Mouse (Mus musculus) midbrain, embryonic 16.5 days (tissue): ENCODE data around the gene Arpc4. TPM values are rescaled to one million over a fixed set of nuclear protein-coding genes. Genes with fewer than 3 reads are reported as not detected.

Experiments
- ATAC-seq: fragments of 200-750 bp; cut with Nextera tagmentation; 2 replicates; pipeline ENCODE4 v1.8.0; 2017; ENCODE audit warnings: moderate TSS enrichment
- H3K27ac ChIP-seq: fragments of 300-500 bp; sonication (generic); 2 replicates; pipeline ENCODE4 v1.5.1; 2014; ENCODE audit warnings: mild to moderate bottlenecking, low read length, mixed read lengths
- H3K27me3 ChIP-seq: fragments of 300-500 bp; sonication (generic); 2 replicates; pipeline ENCODE4 v1.6.1; 2014; ENCODE audit warnings: low read depth, low read length, mixed read lengths; ENCODE audit not compliant: control insufficient read depth, insufficient read depth
- H3K36me3 ChIP-seq: fragments of 300-500 bp; sonication (generic); 2 replicates; pipeline ENCODE4 v1.6.1; 2014; ENCODE audit warnings: mild to moderate bottlenecking, low read length, moderate library complexity, mixed read lengths; ENCODE audit not compliant: control insufficient read depth, insufficient read depth
- H3K4me1 ChIP-seq: fragments of 300-500 bp; sonication (generic); 2 replicates; pipeline ENCODE4 v1.6.1; 2014; ENCODE audit warnings: mild to moderate bottlenecking, low read length, mixed read lengths; ENCODE audit not compliant: control insufficient read depth, insufficient read depth
- H3K4me2 ChIP-seq: fragments of 300-500 bp; sonication (generic); 2 replicates; pipeline ENCODE4 v1.6.1; 2014; ENCODE audit warnings: mild to moderate bottlenecking, low read length, mixed read lengths
- H3K4me3 ChIP-seq: fragments of 300-500 bp; sonication (generic); 2 replicates; pipeline ENCODE4 v1.5.1; 2014; ENCODE audit warnings: low read depth, mild to moderate bottlenecking, low read length, moderate library complexity, mixed read lengths
- H3K9ac ChIP-seq: fragments of 300-500 bp; sonication (generic); 2 replicates; pipeline ENCODE4 v1.6.1; 2014; ENCODE audit warnings: low read depth, low read length, mixed read lengths
- H3K9me3 ChIP-seq: fragments of 300-500 bp; sonication (generic); replicated peaks from 2 replicates; pipeline ENCODE4 v1.6.1; 2014; ENCODE audit warnings: mild to moderate bottlenecking, low read length, mixed read lengths; ENCODE audit not compliant: control insufficient read depth, poor library complexity, severe bottlenecking
- WGBS: fragments of 180-500 bp; shearing (Covaris S2); extraction: QIAGEN DNeasy Blood & Tissue Kit; methylation state at CpG from one replicate; pipeline ENCODE4 v1.1.7; 2014; 5-methylcytosine and 5-hydroxymethylcytosine counted together
- polyA plus RNA-seq: library from polyadenylated mRNA; unstranded; fragments of >200 nt; fragmentation: Nextera tagmentation; extraction: Ambion mirVana; gene quantifications from 2 replicates; pipeline ENCODE4 v1.2.1, GENCODE M21; 2015

The Arpc4 gene
- polyA plus RNA-seq, 1 experiment from 2014 or later, result 475 TPM

- Histone ChIP-seq H3K27me3 (no peaks in the 10 kb centered on the region), H3K9me3 (no peaks in the 10 kb centered on the region), H3K27ac (no peak overlapping the region), H3K36me3 (no peaks in the 10 kb centered on the region), H3K4me3 (no peak overlapping the region), H3K9ac (no peak overlapping the region), H3K4me2 (no peak overlapping the region), H3K4me1 (no peaks in the 10 kb centered on the region)
- WGBS, result 92% methylated on average over 16 of the region's 16 CpGs
- no peak for ATAC-seq
These were observed 50.1 kb downstream of the Arpc4 start for GRCm38 (mm10) chr6:113428006-113428405.

DNA sequence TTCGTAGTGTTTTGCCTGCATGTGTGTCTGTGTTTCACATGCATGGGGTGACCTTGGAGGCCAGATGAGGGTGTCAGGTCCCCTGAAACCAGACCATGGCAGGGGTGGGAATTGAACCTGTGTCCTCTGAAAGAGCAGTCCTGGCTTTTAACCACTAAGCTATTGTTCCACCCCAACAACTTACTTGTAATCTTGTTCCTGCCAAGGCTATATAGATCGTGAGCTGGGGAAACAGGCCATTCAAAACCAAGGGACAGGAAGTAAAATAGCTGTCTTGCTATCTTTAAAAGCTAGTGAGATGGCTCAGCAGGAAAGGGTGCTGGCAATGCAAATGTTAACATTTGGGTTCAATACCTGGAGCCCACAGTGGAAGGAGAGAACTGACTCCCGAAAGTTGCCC lies 52.0 kb downstream of the Arpc4 start:
- Histone ChIP-seq H3K4me2 (no peak overlapping the region), H3K27me3 (no peaks in the 10 kb centered on the region), H3K27ac (no peak overlapping the region), H3K4me3 (no peak overlapping the region), H3K36me3 (no peaks in the 10 kb centered on the region), H3K9ac (no peak overlapping the region), H3K9me3 (no peaks in the 10 kb centered on the region), H3K4me1 (no peaks in the 10 kb centered on the region)
- ATAC-seq, result no peak
- 79% methylated on average over 3 of the region's 3 CpGs for WGBS

DNA sequence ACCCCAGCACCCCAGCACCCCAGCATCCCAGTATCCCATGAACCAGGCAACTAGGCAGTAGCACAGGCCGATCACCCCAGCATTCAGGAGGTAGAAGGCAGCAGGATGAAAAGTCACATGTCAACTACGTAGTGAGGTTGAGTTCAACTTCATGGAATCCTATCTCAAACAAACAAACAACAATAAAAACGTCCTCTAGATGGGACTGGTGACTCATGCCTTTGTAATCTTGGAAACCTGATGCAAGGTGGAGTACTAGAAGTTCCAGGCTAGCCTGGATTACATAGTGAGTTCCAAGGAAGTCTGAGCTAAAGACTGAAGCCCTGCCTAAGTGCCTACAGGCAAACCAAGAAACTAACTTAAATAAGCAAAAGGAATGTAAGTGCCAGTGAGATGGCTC lies 52.9 kb downstream of the Arpc4 start:
- no peaks in the 10 kb centered on the region for H3K36me3 ChIP-seq
- H3K4me2 ChIP-seq, result no peak overlapping the region
- no peak overlapping the region for H3K9ac ChIP-seq
- H3K4me1 ChIP-seq, result no peaks in the 10 kb centered on the region
- no peaks in the 10 kb centered on the region for H3K27me3 ChIP-seq
- WGBS, result 59% methylated on average over 3 of the region's 3 CpGs
- no peak overlapping the region for H3K4me3 ChIP-seq
- H3K9me3 ChIP-seq, result no peaks in the 10 kb centered on the region
- H3K27ac ChIP-seq, result no peak overlapping the region
- ATAC-seq, result no peak

DNA sequence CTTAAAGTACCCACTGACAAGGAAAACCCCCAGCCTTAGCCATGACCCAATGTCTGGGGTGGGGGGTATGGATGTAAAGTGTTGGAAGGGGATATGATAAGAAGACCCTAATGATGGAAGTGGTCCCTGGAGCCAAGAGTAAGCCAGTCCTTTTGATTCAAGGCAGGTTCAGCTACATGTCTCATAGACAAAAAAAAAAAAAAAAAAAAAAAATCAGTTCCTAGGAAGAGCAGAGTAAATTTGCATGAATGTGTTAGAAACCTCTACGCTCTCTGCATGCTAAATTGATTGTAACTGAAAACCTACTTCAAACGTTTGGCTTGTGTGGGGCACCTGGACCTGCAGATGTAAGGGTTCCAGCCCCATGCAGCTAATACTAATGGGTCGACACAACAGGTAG lies 53.9 kb downstream of the Arpc4 start:
- Histone ChIP-seq H3K27me3 (no peaks in the 10 kb centered on the region), H3K9ac (no peak overlapping the region), H3K9me3 (no peaks in the 10 kb centered on the region), H3K27ac (no peak overlapping the region), H3K36me3 (no peaks in the 10 kb centered on the region), H3K4me1 (no peaks in the 10 kb centered on the region), H3K4me3 (no peak overlapping the region), H3K4me2 (no peak overlapping the region)
- no peak for ATAC-seq
- 59% methylated on average over 3 of the region's 3 CpGs for WGBS

DNA sequence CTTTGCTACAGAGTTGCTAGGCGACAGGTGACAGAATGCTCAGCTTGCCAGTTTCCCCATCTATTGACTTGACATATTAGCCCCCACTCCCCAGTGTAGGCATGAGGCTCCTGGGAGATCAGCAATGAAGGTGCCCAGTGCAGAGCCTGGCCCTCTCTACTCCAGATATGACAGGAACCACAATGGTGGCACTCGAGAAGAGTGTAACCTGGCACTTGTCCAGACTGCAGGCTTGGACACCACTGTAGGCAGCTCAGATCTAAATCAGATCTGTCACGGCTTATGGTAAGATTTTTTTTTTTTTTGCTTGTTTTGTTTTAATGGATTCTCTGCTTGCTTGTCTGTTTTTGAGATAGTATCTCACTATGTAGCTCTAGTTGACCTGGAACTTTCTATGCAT lies 55.7 kb downstream of the Arpc4 start:
- WGBS, result 68% methylated on average over 3 of the region's 3 CpGs
- Histone ChIP-seq H3K36me3 (no peaks in the 10 kb centered on the region), H3K27me3 (no peaks in the 10 kb centered on the region), H3K9me3 (no peaks in the 10 kb centered on the region), H3K27ac (no peak overlapping the region), H3K4me3 (no peak overlapping the region), H3K4me2 (no peak overlapping the region), H3K9ac (no peak overlapping the region), H3K4me1 (no peaks in the 10 kb centered on the region)
- ATAC-seq, result no peak

DNA sequence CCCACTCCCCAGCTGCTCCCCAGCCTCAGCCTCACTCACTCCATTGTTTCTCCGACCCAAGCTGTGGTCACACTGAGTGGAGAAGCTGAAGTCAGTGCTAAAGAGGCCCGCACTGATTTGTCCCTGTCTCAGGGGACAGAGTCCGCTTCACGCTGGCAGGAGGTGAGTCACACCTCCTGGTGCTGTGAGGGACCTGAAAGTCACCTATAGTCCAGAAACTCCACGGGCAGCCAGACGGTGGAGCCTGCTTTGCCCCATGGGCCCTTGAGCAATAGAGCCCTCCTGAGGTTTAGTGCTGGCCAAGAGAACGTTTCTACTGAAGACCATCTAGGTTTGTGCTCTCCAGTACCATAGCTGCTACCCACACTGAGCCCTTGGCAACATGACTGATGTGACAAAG lies 56.8 kb downstream of the Arpc4 start:
- 79% methylated on average over 7 of the region's 7 CpGs for WGBS

GRCm38 (mm10) chr6:113435664-113436205 lies 57.8 kb downstream of the Arpc4 start, which contains the start of gene Cidec:
TSS of gene Cidec (minus strand) at chr6:113435760.
- H3K27me3 ChIP-seq, result no peaks in the 10 kb centered on the region
- no peaks in the 10 kb centered on the region for H3K9me3 ChIP-seq
- no peaks in the 10 kb centered on the region for H3K36me3 ChIP-seq
- H3K4me1 ChIP-seq, result no peaks in the 10 kb centered on the region
- H3K9ac ChIP-seq, result no peak within 1 kb of the TSS
- H3K27ac ChIP-seq, result no peak within 1 kb of the TSS
- ATAC-seq, result no peak
- 79% methylated on average over 9 of the region's 9 CpGs for WGBS
- no peak within 1 kb of the TSS for H3K4me3 ChIP-seq
- no peak within 1 kb of the TSS for H3K4me2 ChIP-seq

More for the DNA sequence above, 56.8 kb downstream of the Arpc4 start:
- Histone ChIP-seq H3K4me2 (no peak overlapping the region), H3K9me3 (no peaks in the 10 kb centered on the region), H3K9ac (no peak overlapping the region), H3K36me3 (no peaks in the 10 kb centered on the region), H3K4me1 (no peaks in the 10 kb centered on the region), H3K27ac (no peak overlapping the region), H3K4me3 (no peak overlapping the region), H3K27me3 (no peaks in the 10 kb centered on the region)
- no peak for ATAC-seq

DNA sequence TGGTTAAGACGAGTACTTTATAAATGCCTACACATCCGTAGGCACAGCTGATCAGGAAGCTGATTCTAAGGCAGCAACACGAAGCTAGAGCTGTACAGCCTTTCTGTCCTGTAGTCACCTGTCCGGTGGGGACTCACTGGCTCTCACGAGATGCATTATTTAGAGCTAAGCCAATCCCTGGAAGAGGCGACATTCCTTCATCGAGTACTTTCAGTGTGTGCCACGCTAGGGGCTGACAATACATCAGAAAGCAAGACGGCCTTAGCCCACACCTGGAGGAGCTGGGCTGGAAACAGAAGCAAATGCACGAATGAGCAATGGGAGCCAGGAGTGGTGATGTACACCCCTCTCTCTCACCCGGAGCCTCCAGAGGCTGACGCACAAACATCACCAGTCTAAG lies 59.2 kb downstream of the Arpc4 start:
- H3K27me3 ChIP-seq, result no peaks in the 10 kb centered on the region
- peaks cover 3% of the 10 kb centered on the region for H3K4me1 ChIP-seq
- H3K9me3 ChIP-seq, result no peaks in the 10 kb centered on the region
- WGBS, result 78% methylated on average over 12 of the region's 12 CpGs
- no peak overlapping the region for H3K9ac ChIP-seq
- ATAC-seq, result no peak
- H3K4me2 ChIP-seq, result no peak overlapping the region
- H3K36me3 ChIP-seq, result no peaks in the 10 kb centered on the region
- H3K27ac ChIP-seq, result no peak overlapping the region
- H3K4me3 ChIP-seq, result no peak overlapping the region

GRCm38 (mm10) chr6:113438721-113439430 lies 61.0 kb downstream of the Arpc4 start:
- H3K27me3 ChIP-seq, result no peaks in the 10 kb centered on the region
- H3K9ac ChIP-seq, result no peak overlapping the region
- peaks cover 11% of the 10 kb centered on the region for H3K4me1 ChIP-seq
- no peaks in the 10 kb centered on the region for H3K9me3 ChIP-seq
- no peak overlapping the region for H3K4me2 ChIP-seq
- H3K36me3 ChIP-seq, result no peaks in the 10 kb centered on the region
- no peak overlapping the region for H3K4me3 ChIP-seq
- WGBS, result 64% methylated on average over 12 of the region's 12 CpGs
- no peak for ATAC-seq
- H3K27ac ChIP-seq, result no peak overlapping the region
